Mouse (Mus musculus) stomach, postnatal 0 days (tissue): Measurements from ENCODE around the gene Rundc1.

Experiments
- CTCF ChIP-seq: IDR thresholded peaks from 2 replicates; pipeline ENCODE4 v1.5.1; 2016; ENCODE audit warnings: antibody characterized with exemption, low read depth, mild to moderate bottlenecking, moderate library complexity
- EP300 ChIP-seq: optimal IDR thresholded peaks from 2 replicates; pipeline ENCODE3; 2016; ENCODE audit warnings: antibody characterized with exemption

DNA sequence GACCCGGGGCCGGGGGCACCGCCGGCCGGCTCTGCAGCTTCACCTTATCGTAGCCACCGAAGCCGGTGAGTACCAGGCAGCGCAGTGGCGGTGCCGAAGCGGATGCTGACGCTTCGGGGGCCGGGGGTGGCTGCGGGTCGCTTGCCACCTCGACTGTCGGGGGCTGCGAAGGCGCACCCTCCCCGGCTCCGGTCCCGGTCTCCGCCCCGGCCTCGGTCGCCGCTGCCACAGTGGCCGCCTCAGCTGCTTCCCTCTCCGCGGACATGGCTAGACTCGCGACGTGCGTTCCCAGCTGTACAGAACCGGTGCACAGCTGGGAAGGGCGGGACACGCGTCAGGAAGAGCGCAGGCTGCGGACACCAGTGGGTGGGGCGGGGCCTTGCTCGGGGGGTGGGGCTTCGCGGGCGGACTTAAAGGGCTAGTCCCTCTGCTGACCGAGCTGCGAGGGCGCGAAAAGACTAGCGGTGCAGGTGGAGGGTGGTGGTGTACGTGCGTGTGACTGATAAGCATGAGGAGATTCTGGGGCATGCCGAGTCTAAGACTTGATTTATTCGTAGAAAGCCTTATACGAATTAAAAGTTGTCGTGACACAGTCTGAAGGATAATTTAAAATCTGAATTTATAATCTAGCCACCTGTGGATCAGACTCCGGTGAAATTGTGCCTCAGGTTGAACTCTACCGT, 41.1 kb downstream of the Rundc1 start, which contains the start of gene Vat1:
- TF ChIP-seq EP300: no peak
- no peak; the same call in 1 of the 2 replicates for TF ChIP-seq CTCF
